Mouse (Mus musculus): ENCODE measurements around the gene Edem2.
A peak's percentile ranks its signal among the peaks of the same experiment; 100 is the strongest.

The Edem2 gene

GRCm38 (mm10) chr2:155689211-155689610 lies 40.1 kb downstream of the Edem2 start:
- no peak for DNase-seq (ENCODE audit: low read depth, low spot score)

DNA sequence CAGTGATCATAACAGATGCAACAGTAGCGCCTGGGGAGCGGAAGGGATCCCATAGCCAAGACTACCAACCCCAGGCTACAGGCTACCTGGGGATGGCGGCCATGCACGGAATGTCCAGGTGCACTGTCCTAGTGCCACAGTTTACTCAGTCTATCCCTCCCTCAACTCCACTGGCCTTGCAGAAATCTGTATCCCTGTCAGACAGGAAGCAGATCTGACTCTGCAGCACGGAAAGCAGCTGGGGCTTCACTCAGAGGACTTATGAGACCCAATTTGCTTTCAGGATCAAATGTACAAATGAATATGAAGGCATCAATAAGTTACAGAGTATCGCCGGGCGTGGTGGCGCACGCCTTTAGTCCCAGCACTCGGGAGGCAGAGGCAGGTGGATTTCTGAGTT lies 41.5 kb downstream of the Edem2 start:
- DNase-seq (ENCODE audit: low read depth, low spot score), result no peak

DNA sequence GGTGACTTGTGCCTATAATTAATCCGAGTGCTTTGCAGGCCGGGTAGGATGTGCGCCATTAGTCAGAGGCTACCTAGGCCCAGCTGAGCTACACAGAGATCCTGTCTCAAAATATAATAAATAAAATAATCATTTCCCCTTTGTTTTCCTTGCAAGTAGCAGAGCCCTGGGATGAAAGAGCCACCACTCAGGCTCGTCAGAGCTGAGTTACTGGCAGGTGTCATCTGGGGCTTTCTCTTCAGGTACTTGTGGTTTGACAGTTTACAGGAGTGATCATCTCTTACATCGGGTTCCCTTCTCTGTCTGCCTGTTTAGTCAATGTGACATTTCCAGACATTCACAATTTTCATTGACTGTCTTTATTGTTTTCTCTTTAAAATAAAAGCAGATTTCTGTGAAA lies 42.7 kb downstream of the Edem2 start:
- peak; percentile 44 for DNase-seq (ENCODE audit: low read depth, low spot score)

DNA sequence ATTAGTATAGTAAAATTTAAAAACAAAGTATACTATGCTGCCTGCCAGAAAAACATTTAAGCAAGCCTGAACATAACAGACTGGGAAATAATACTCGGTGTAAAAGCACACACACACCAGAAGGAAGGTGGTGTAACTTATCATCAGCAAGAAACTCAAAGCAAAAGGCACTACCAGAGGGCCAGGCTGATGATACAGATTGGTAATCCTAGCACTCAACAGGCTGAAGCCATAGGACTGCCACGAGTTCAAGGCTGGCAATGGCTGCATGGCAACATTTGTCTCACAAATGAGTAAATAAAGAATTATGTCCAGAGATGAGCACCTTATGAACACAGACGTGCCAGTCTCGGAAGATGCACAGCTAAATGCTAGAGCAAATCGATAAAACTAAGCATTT lies 45.5 kb downstream of the Edem2 start:
- no peak for DNase-seq (ENCODE audit: low read depth, low spot score)

DNA sequence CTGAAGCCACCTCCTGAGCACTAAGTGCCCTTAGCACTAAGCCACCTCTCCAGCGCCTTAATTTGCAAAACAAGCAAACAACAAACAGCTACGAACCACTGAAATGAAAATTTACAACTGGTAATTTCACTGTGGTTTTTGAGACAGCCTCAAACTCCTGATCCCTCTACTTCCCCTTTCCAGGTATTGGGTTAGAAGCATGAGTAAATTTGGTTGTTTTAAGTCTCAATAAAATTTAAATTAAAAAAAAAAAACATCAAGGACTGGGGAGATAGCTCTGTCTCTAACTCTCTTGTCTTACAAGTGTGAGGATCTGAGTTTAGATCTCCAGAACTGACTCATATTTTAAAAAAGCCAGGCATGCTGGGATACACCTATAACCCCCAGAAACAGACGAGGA lies 46.1 kb downstream of the Edem2 start:
- DNase-seq (ENCODE audit: low read depth, low spot score), result no peak

DNA sequence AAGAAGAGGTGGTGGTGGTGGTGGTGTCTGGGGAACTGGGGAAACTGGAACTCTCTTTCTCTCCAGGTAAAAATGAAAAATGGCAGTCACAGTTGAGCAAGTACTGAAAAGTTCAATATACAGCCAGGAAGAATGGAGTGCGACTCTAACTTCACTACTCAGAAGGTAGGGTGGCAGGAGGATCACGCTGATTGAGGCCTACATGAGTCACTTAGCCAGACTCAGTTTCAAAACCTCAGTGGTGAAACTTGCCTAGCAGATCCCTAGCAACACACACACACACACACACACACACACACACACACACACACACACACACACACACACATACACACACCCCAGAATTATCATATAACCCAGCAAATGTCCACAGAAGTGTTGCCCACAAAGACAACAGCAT lies 47.4 kb downstream of the Edem2 start:
- peak; percentile 51 for DNase-seq (ENCODE audit: low read depth, low spot score)

GRCm38 (mm10) chr2:155681194-155681593 lies 48.1 kb downstream of the Edem2 start:
- no peak for DNase-seq (ENCODE audit: low read depth, low spot score)

- DNase-seq (ENCODE audit: low read depth, low spot score), result peak; percentile 46
These were observed 48.7 kb downstream of the Edem2 start for GRCm38 (mm10) chr2:155680591-155680990.

- DNase-seq (ENCODE audit: low read depth, low spot score), result peak; percentile 71
These were observed 49.6 kb downstream of the Edem2 start for GRCm38 (mm10) chr2:155679586-155680110.

DNA sequence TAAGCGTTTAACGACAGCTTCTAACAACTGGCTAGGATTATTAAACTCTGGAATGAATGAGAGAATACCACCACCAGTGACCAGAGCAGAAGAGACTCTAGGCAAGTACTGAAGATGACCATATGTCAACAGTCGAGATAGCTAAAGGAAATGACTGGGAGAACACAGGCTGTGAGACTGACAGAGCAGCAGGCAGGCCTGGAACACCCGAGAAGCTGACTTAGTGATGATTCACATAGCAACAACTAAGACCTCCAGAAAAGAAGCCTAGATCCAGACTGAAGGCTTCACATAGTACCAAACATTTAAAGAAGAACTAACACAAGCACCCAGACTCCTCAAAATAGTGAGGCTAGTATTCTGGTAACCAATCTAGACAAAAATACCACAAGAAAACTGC lies 54.2 kb downstream of the Edem2 start:
- no peak for DNase-seq (ENCODE audit: low read depth, low spot score)

DNA sequence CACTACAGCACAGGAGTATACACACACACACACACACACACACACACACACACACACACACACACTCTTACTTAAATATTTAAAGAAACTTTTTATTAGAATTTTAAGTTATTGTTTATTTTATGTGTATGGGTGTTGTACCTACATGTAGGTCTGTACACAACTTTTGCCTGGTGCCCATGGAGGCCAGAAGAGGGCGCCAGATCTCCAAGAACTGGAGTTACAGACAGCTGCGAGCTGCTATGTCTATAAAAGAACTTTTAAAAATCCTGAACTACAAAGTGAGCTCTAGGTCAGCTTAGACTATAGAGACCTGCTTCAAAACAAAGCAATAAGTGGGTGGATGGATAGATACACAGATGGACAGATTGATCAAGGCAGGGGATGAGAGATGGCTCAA lies 55.7 kb downstream of the Edem2 start:
- peak; percentile 92 for DNase-seq (ENCODE audit: low read depth, low spot score)

DNA sequence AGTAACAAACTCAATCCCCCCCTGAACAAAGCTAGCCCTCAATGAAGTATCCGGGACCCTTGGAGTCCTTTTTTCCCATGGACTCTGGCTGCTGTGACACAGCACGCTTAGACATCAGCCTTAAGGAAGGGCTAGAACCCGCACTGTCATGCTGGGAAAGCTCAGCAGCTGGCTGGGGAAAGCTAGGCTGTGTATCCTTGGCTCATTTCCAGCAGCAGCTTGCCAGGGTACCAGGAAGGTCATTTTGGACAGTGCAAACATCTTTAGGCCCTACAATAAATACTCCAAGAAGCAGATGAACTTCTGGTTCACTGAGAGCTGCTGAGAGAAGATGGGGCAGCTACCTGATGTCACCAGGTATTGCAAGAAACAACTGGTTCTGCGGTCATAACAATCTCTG lies 58.0 kb downstream of the Edem2 start:
- DNase-seq (ENCODE audit: low read depth, low spot score), result no peak

DNA sequence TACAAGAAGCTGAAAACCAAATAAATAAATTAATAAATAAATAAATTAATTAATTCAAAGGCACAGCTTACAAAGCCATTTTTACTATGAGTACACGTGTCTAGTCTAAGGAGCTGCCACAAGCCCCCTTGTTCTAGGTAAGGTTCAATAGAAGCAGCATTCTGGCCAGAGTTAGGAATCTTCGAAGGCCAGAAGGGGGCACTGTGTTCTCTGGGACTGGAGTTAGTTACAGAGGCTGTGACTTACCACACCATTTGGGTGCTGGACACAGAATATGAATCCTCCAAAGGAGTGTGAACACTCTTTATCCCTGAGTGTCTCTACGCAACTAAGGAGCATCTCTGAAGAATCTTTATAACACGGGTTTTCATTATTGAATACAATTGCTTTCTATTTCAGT lies 60.8 kb downstream of the Edem2 start:
- peak; percentile 72 for DNase-seq (ENCODE audit: low read depth, low spot score)

- no peak for DNase-seq (ENCODE audit: low read depth, low spot score)
These were observed 61.4 kb downstream of the Edem2 start for GRCm38 (mm10) chr2:155667881-155668280.

- no peak for DNase-seq (ENCODE audit: low read depth, low spot score)
These were observed 65.3 kb downstream of the Edem2 start for GRCm38 (mm10) chr2:155663910-155664460.

DNA sequence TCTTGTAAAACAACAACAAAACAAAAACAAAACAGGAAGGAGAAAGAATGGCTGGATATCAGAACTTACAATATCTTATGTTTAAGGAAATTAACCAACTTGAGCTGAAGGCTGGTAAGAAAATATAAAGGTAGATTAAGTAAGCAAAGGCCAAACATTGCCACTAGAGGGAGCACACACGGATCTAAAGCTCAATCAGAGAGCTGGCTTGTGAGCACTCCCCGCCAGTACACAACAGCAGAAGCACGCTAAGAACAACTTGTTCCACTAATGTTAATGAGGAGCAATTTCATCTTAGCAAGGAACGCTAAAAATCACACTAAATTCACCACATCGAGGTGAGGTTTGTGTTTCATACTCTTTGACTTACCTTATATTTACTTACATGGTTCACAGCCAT lies 66.2 kb downstream of the Edem2 start:
- peak; percentile 82 for DNase-seq (ENCODE audit: low read depth, low spot score)

DNA sequence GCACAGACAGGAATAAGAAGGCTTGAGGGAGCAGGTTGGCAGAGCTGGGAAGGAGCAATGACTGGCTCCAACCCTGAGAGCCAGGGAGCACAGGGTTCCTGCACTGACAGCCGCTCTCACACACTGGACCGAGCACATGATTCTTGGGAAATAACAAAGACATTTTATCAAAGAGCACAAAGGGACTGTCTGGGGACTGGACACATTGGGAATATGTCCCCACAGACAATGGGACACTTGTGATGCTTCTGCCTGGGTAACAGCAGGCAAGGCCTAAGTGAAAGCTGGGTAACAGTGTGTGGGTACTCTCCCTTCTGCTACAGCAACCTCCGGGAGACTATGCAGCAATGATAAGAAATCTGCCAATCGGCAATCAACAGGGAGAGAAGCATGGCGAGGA lies 66.9 kb downstream of the Edem2 start:
- no peak for DNase-seq (ENCODE audit: low read depth, low spot score)

DNA sequence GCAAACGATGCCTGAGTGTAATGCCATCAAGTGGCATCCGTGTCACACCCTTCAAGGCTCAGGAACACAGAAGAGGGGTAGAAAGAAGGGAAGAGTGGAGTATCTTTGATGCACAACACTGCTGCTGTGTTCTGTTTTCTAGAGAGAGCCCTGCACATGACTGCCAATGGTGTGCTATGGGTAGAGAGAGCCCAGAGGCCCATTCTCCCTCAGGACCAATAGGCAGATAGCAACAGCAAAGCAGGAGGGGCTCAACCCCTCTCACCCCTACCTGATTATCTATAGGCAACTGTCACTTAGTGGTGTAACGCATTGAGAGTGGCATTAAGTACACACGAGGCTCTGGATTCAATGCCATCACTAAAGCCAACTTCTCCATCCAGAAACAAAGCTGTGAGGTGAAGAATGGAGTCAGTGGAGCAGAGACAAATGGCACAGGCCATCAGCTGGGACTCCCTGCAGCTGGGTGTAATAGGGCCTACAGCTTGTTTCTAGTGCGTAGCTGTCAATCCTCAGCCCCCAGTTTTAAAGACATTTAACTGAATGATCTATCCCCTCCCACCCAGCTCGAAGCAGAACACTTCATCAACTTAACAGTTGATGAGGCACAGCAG lies 73.4 kb downstream of the Edem2 start:
- DNase-seq (ENCODE audit: low read depth, low spot score), result no peak

DNA sequence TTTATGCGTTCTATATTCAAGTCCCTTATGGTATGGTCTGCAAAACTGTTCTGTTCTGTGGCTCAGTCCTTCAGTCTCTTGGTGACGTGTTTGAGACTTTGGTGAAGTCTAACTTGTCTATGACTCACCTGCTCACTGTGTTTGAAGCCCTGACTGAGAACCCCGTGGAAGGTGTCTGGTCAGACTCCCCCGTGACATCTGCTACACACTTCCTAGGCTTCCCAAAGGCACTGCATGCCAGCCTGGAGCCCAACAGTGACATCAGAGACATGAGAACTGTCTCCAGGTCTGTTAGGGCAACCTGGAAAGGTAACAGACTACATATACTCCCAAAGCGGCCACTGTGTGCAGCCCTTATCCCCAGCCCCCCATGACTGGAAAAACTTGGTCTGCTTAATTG lies 76.7 kb downstream of the Edem2 start:
- DNase-seq (ENCODE audit: low read depth, low spot score), result no peak
